In genomic region chr11:98973584-98973983, GRCm38 (mm10) we compare ENCODE assay signal across 7 mouse cellular contexts. TPM values are rescaled to one million over a fixed set of nuclear protein-coding genes. Genes with fewer than 3 reads are reported as not detected.
DNase-seq lines count a peak whose midpoint lies in the region; ATAC-seq and TF ChIP-seq lines count a peak whose summit lies in the region.

No protein-coding gene starts in this region.

- WGBS in heart, adult 2 months = 56% methylated on average over 14 of the region's 14 CpGs
- WGBS in heart, embryonic 11.5 days (ENCODE audit: insufficient replicate concordance) = 90% methylated on average over 14 of the region's 14 CpGs
- 58% methylated on average over 12 of the region's 14 CpGs for WGBS in lung, postnatal 0 days
- WGBS in limb, embryonic 10.5 days = 92% methylated on average over 14 of the region's 14 CpGs

- no peaks in the 10 kb centered on the region for H3K36me3 ChIP-seq in heart, adult 2 months (ENCODE audit: control insufficient read depth, insufficient read depth, low read length)
- peaks cover 26% of the 10 kb centered on the region for H3K36me3 ChIP-seq in heart, embryonic 11.5 days (ENCODE audit: control insufficient read depth, insufficient read depth, low read length)
- peaks cover 32% of the 10 kb centered on the region; the same call in 1 of the 2 replicates for H3K36me3 ChIP-seq in lung, postnatal 0 days (ENCODE audit: insufficient read depth, low read length)
- H3K36me3 ChIP-seq in limb, embryonic 10.5 days = peaks cover 65% of the 10 kb centered on the region

- H3K27ac ChIP-seq in heart, adult 2 months = no peak overlapping the region
- no peak overlapping the region for H3K27ac ChIP-seq in heart, embryonic 11.5 days (ENCODE audit: low read depth, low read length)
- no peak overlapping the region for H3K27ac ChIP-seq in lung, postnatal 0 days (ENCODE audit: low read length)
- H3K27ac ChIP-seq in limb, embryonic 10.5 days = no peak overlapping the region

- no peak overlapping the region for H3K4me2 ChIP-seq in heart, embryonic 11.5 days
- no peak overlapping the region for H3K4me2 ChIP-seq in lung, postnatal 0 days (replicated peaks; ENCODE audit: low read depth, low read length)

- peaks cover 3% of the 10 kb centered on the region for H3K4me1 ChIP-seq in heart, adult 2 months (ENCODE audit: control insufficient read depth, insufficient read depth, low read length)
- H3K4me1 ChIP-seq in heart, embryonic 11.5 days (ENCODE audit: control insufficient read depth, insufficient read depth, low read length) = peaks cover 31% of the 10 kb centered on the region
- H3K4me1 ChIP-seq in lung, postnatal 0 days (ENCODE audit: insufficient read depth, low read depth, low read length) = peaks cover 9% of the 10 kb centered on the region
- peaks cover 41% of the 10 kb centered on the region for H3K4me1 ChIP-seq in limb, embryonic 10.5 days

- intact Hi-C loops in heart, adult 2 months (cut with DNase I) = loop anchor here (5.0 kb wide), 1 partner anchor 111 kb away; the partner anchor contains the start of gene Wipf2

- no peak for ATAC-seq in heart, embryonic 11.5 days (replicated peaks; ENCODE audit: insufficient number of reproducible peaks, low FRiP score, low TSS enrichment)
- ATAC-seq in lung, postnatal 0 days = no peak

- no peak for TF ChIP-seq EP300 in heart, adult 2 months (IDR thresholded peaks at IDR 0.05; ENCODE audit: insufficient read depth, low read depth, low read length)
- no peak for TF ChIP-seq EP300 in lung, postnatal 0 days (IDR thresholded peaks at IDR 0.05)

- no peaks in the 10 kb centered on the region for H3K9me3 ChIP-seq in heart, embryonic 11.5 days (replicated peaks; ENCODE audit: control insufficient read depth, low read length)
- H3K9me3 ChIP-seq in lung, postnatal 0 days (ENCODE audit: low read length) = no peaks in the 10 kb centered on the region
- H3K9me3 ChIP-seq in limb, embryonic 10.5 days (replicated peaks) = no peaks in the 10 kb centered on the region

- 0 out of 2 replicates have a peak, but pooled peaks have one; percentile 21 for TF ChIP-seq CTCF in heart, adult 2 months (IDR thresholded peaks at IDR 0.05)
- 0 out of 2 replicates have a peak, but pooled peaks have one; percentile 13 for TF ChIP-seq CTCF in lung, postnatal 0 days (IDR thresholded peaks at IDR 0.05)

- H3K9ac ChIP-seq in heart, adult 2 months (ENCODE audit: low read depth, low read length) = no peak overlapping the region
- no peak overlapping the region for H3K9ac ChIP-seq in heart, embryonic 11.5 days (ENCODE audit: low read depth, low read length)
- no peak overlapping the region for H3K9ac ChIP-seq in lung, postnatal 0 days (replicated peaks; ENCODE audit: low read depth)

- no peaks in the 10 kb centered on the region for H3K79me2 ChIP-seq in heart, adult 2 months (replicated peaks; ENCODE audit: control insufficient read depth, insufficient read depth, low read length)

- H3K27me3 ChIP-seq in heart, adult 2 months (ENCODE audit: control insufficient read depth, insufficient read depth, low read length) = no peaks in the 10 kb centered on the region
- H3K27me3 ChIP-seq in heart, embryonic 11.5 days (ENCODE audit: control insufficient read depth, insufficient read depth, low read length) = no peaks in the 10 kb centered on the region
- no peaks in the 10 kb centered on the region for H3K27me3 ChIP-seq in lung, postnatal 0 days (replicated peaks; ENCODE audit: insufficient read depth, low read length)
- H3K27me3 ChIP-seq in limb, embryonic 10.5 days (ENCODE audit: low read depth, poor library complexity, severe bottlenecking) = no peaks in the 10 kb centered on the region

- TF ChIP-seq POLR2A in heart, adult 2 months (IDR thresholded peaks at IDR 0.05; ENCODE audit: insufficient read depth, low read depth, low read length) = no peak

- peak; percentile 36 to 47 for DNase-seq in heart, adult 2 months
- peak; percentile 35 for DNase-seq in lung, postnatal 0 days (ENCODE audit: low spot score)
- DNase-seq in lung, postnatal 25 days (ENCODE audit: low spot score) = no peak
- peak; percentile 53 to 62 for DNase-seq in adrenal gland, postnatal 36 days
- peak; percentile 30 for DNase-seq in limb, embryonic 10.5 days (ENCODE audit: low spot score)
- no peak for DNase-seq in spleen, postnatal 4 days (ENCODE audit: low spot score in 2 of 2)

- H3K4me3 ChIP-seq in heart, adult 2 months = no peak overlapping the region
- H3K4me3 ChIP-seq in heart, embryonic 11.5 days (ENCODE audit: low read depth, low read length) = no peak overlapping the region
- no peak overlapping the region for H3K4me3 ChIP-seq in lung, postnatal 0 days (ENCODE audit: low read depth, low read length)
- H3K4me3 ChIP-seq in limb, embryonic 10.5 days = no peak overlapping the region

RNA-seq across cellular contexts. Expression of gene Gjd3, which starts 9.2 kb away (rescaled TPM):
- total RNA-seq in heart, adult 2 months (2021) = under 1 TPM; 0.27 to 0.31 TPM
- polyA plus RNA-seq in heart, adult 2 months (2012; rRNA removed) = 0.94 and 1.6 TPM in 2 replicates
- 1.3 and 1.5 TPM in 2 replicates for polyA plus RNA-seq in heart, embryonic 11.5 days (2014; fragmentation: Nextera tagmentation; extraction: Ambion mirVana)
- polyA plus RNA-seq in lung, postnatal 0 days (2015; fragmentation: Nextera tagmentation; extraction: Ambion mirVana) = 0.56 and 1.0 TPM in 2 replicates
- not detected for total RNA-seq in adrenal gland, postnatal 36 days (2021)
- 0.24 and 0.29 TPM in 2 replicates for polyA plus RNA-seq in limb, embryonic 10.5 days (2016; fragmentation: Nextera tagmentation; extraction: Ambion mirVana)

RNA-seq across cellular contexts. Expression of gene Rara, which starts 46.0 kb away (rescaled TPM):
- 10 to 100 TPM; 10.1 to 12.8 TPM for total RNA-seq in heart, adult 2 months (2021)
- 7.1 and 10.9 TPM in 2 replicates for polyA plus RNA-seq in heart, adult 2 months (2012; rRNA removed)
- polyA plus RNA-seq in heart, embryonic 11.5 days (2014; fragmentation: Nextera tagmentation; extraction: Ambion mirVana) = 34.9 and 36.6 TPM in 2 replicates
- 26.2 and 28.8 TPM in 2 replicates for polyA plus RNA-seq in lung, postnatal 0 days (2015; fragmentation: Nextera tagmentation; extraction: Ambion mirVana)
- total RNA-seq in adrenal gland, postnatal 36 days (2021) = 10 to 100 TPM; 20.0 to 24.5 TPM
- 38.4 and 43.7 TPM in 2 replicates for polyA plus RNA-seq in limb, embryonic 10.5 days (2016; fragmentation: Nextera tagmentation; extraction: Ambion mirVana)

RNA-seq across cellular contexts. Expression of gene Top2a, which starts 50.4 kb away (rescaled TPM):
- total RNA-seq in heart, adult 2 months (2021) = 1 to 10 TPM; 1.4 to 2.3 TPM
- 0.27 and 0.56 TPM in 2 replicates for polyA plus RNA-seq in heart, adult 2 months (2012; rRNA removed)
- 220 and 244 TPM in 2 replicates for polyA plus RNA-seq in heart, embryonic 11.5 days (2014; fragmentation: Nextera tagmentation; extraction: Ambion mirVana)
- 11.1 and 16.9 TPM in 2 replicates for polyA plus RNA-seq in lung, postnatal 0 days (2015; fragmentation: Nextera tagmentation; extraction: Ambion mirVana)
- total RNA-seq in adrenal gland, postnatal 36 days (2021) = 10 to 100 TPM; 15.4 to 20.5 TPM
- 291 and 354 TPM in 2 replicates for polyA plus RNA-seq in limb, embryonic 10.5 days (2016; fragmentation: Nextera tagmentation; extraction: Ambion mirVana)

Comparison
In these comparisons a context has a peak if more than half of its experiments do, and no peak if none do; other contexts are left out.
1. DNase-seq: peak in heart, adult 2 months (2 of 2), lung, postnatal 0 days (single experiment), adrenal gland, postnatal 36 days (2 of 2) and limb, embryonic 10.5 days (single experiment); none in lung, postnatal 25 days (single experiment) and spleen, postnatal 4 days (0 of 2).
2. RNA of gene Top2a, which starts 50.4 kb away (polyA plus RNA-seq): 291 to 354 TPM in limb, embryonic 10.5 days and 220 to 244 TPM in heart, embryonic 11.5 days; 11.1 to 16.9 TPM in lung, postnatal 0 days and 0.27 to 0.56 TPM in heart, adult 2 months; every median in the first group is over 10 times any median in the second.